Mouse (Mus musculus) mature B cell (primary cell): ENCODE data around the gene Myom1.

Experiments
- in situ Hi-C: fragments of 300-500 bp; cut with MboI; formaldehyde crosslinking; loops from 2 replicates; pipeline ENCODE4 v1.14.3; 2019

Gene Myom1

GRCm38 (mm10) chr17:71017457-71017998, 15.1 kb downstream of the Myom1 start:
- in situ Hi-C loops = no loop called here

GRCm38 (mm10) chr17:71018151-71018550, 15.7 kb downstream of the Myom1 start:
- in situ Hi-C loops = no loop called here

GRCm38 (mm10) chr17:71018616-71019308, 16.3 kb downstream of the Myom1 start:
- in situ Hi-C loops = no loop called here

- in situ Hi-C loops = no loop called here
Observed at GRCm38 (mm10) chr17:71019309-71019655, 16.8 kb downstream of the Myom1 start.

GRCm38 (mm10) chr17:71019860-71020259, 17.4 kb downstream of the Myom1 start:
- in situ Hi-C loops = no loop called here

- in situ Hi-C loops = no loop called here
Observed at GRCm38 (mm10) chr17:71022841-71023240, 20.4 kb downstream of the Myom1 start.

GRCm38 (mm10) chr17:71024071-71024470, 21.6 kb downstream of the Myom1 start:
- in situ Hi-C loops = no loop called here

- in situ Hi-C loops = no loop called here
Observed at GRCm38 (mm10) chr17:71025922-71026321, 23.5 kb downstream of the Myom1 start.

- in situ Hi-C loops = no loop called here
Observed at GRCm38 (mm10) chr17:71027186-71027585, 24.8 kb downstream of the Myom1 start.

GRCm38 (mm10) chr17:71032719-71033118, 30.3 kb downstream of the Myom1 start:
- in situ Hi-C loops = no loop called here

GRCm38 (mm10) chr17:71034472-71034871, 32.0 kb downstream of the Myom1 start:
- in situ Hi-C loops = no loop called here

GRCm38 (mm10) chr17:71037188-71037587, 34.8 kb downstream of the Myom1 start:
- in situ Hi-C loops = no loop called here

- in situ Hi-C loops = no loop called here
Observed at GRCm38 (mm10) chr17:71038812-71039211, 36.4 kb downstream of the Myom1 start.

GRCm38 (mm10) chr17:71039851-71040581, 37.6 kb downstream of the Myom1 start:
- in situ Hi-C loops = no loop called here

GRCm38 (mm10) chr17:71040582-71040880, 38.1 kb downstream of the Myom1 start:
- in situ Hi-C loops = no loop called here

GRCm38 (mm10) chr17:71042645-71043044, 40.2 kb downstream of the Myom1 start:
- in situ Hi-C loops = no loop called here

GRCm38 (mm10) chr17:71045591-71045990, 43.2 kb downstream of the Myom1 start:
- in situ Hi-C loops = no loop called here

- in situ Hi-C loops = no loop called here
Observed at GRCm38 (mm10) chr17:71046856-71047255, 44.4 kb downstream of the Myom1 start.

- in situ Hi-C loops = no loop called here
Observed at GRCm38 (mm10) chr17:71049292-71049691, 46.9 kb downstream of the Myom1 start.

GRCm38 (mm10) chr17:71053134-71053708, 50.8 kb downstream of the Myom1 start:
- in situ Hi-C loops = no loop called here

GRCm38 (mm10) chr17:71055203-71055894, 52.9 kb downstream of the Myom1 start:
- in situ Hi-C loops = no loop called here

- in situ Hi-C loops = no loop called here
Observed at GRCm38 (mm10) chr17:71056405-71056804, 54.0 kb downstream of the Myom1 start.
